Mouse (Mus musculus): ENCODE results near the gene Rbfox2. TPM values are rescaled to one million over a fixed set of nuclear protein-coding genes. Genes with fewer than 3 reads are reported as not detected.

Rbfox2 gene
- polyA plus RNA-seq, 1 experiment from 2014 or later: 69.4 TPM

GRCm38 (mm10) chr15:77117209-77117608, 189.6 kb downstream of the Rbfox2 start:
- H3K4me1 ChIP-seq: peaks cover 3% of the 10 kb centered on the region; the same call in 1 of the 2 replicates
- no peak overlapping the region for H3K4me3 ChIP-seq (replicated peaks)

GRCm38 (mm10) chr15:77116139-77116722, 190.6 kb downstream of the Rbfox2 start:
- no peaks in the 10 kb centered on the region for H3K9me3 ChIP-seq (replicated peaks)
- no peaks in the 10 kb centered on the region for H3K4me1 ChIP-seq
- H3K27me3 ChIP-seq: no peaks in the 10 kb centered on the region
- H3K9ac ChIP-seq: no peak overlapping the region
- H3K4me3 ChIP-seq (replicated peaks): no peak overlapping the region
- H3K27ac ChIP-seq (replicated peaks): no peak overlapping the region
- H3K4me2 ChIP-seq (replicated peaks): no peak overlapping the region
- ATAC-seq (ENCODE audit: insufficient number of reproducible peaks, low FRiP score, low TSS enrichment, low read depth): no peak; the same call in 1 of the 2 replicates
- WGBS: 89% methylated on average over 9 of the region's 9 CpGs
- H3K36me3 ChIP-seq: peaks cover 19% of the 10 kb centered on the region

More at GRCm38 (mm10) chr15:77117209-77117608, 189.6 kb downstream of the Rbfox2 start:
- no peaks in the 10 kb centered on the region for H3K27me3 ChIP-seq
- WGBS: 32% methylated on average over 3 of the region's 3 CpGs
- no peak overlapping the region for H3K9ac ChIP-seq
- H3K36me3 ChIP-seq: peaks cover 19% of the 10 kb centered on the region
- H3K27ac ChIP-seq (replicated peaks): no peak overlapping the region
- H3K9me3 ChIP-seq (replicated peaks): no peaks in the 10 kb centered on the region
- no peak for ATAC-seq (ENCODE audit: insufficient number of reproducible peaks, low FRiP score, low TSS enrichment, low read depth)
- H3K4me2 ChIP-seq (replicated peaks): no peak overlapping the region

- 82% methylated on average over 4 of the region's 4 CpGs for WGBS
- no peaks in the 10 kb centered on the region for H3K9me3 ChIP-seq (replicated peaks)
- 0 out of 2 replicates have a peak, but pooled peaks have one; percentile 43 for ATAC-seq (ENCODE audit: insufficient number of reproducible peaks, low FRiP score, low TSS enrichment, low read depth)
- no peak overlapping the region for H3K4me3 ChIP-seq (replicated peaks)
- no peak overlapping the region for H3K9ac ChIP-seq
- H3K4me1 ChIP-seq: no peaks in the 10 kb centered on the region
- H3K27me3 ChIP-seq: no peaks in the 10 kb centered on the region
- no peak overlapping the region for H3K4me2 ChIP-seq (replicated peaks)
- H3K36me3 ChIP-seq: peaks cover 21% of the 10 kb centered on the region
- no peak overlapping the region for H3K27ac ChIP-seq (replicated peaks)
Observed at GRCm38 (mm10) chr15:77115456-77115855, 191.3 kb downstream of the Rbfox2 start.

DNA sequence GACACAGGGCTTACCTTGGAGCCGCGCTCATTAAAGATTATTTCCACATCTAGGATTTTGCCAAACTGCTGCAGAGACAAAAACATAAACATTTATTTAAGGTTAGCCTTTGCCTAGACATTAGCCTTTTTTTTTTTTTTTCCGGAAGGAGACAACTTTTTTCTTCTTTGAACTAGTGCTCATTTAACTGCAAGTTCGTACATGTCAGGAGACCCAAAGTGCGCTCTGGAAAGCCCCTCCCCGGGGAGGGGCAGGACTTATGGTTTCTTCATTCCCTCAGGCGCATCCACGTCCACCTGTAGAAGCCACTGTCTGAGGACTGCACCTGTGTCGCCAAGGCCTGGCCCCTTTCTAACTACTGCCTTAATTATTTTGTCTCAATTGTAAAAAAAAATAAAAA, 193.2 kb downstream of the Rbfox2 start:
- 68% methylated on average over 9 of the region's 9 CpGs for WGBS
- Histone ChIP-seq H3K27me3 (no peaks in the 10 kb centered on the region), H3K4me3 (replicated peaks) (no peak overlapping the region), H3K9ac (no peak overlapping the region), H3K4me1 (no peaks in the 10 kb centered on the region), H3K27ac (replicated peaks) (no peak overlapping the region), H3K4me2 (replicated peaks) (no peak overlapping the region), H3K36me3 (peaks cover 24% of the 10 kb centered on the region), H3K9me3 (replicated peaks) (no peaks in the 10 kb centered on the region)
- no peak for ATAC-seq (ENCODE audit: insufficient number of reproducible peaks, low FRiP score, low TSS enrichment, low read depth)

- WGBS: 81% methylated on average over 2 of the region's 2 CpGs
- H3K9me3 ChIP-seq (replicated peaks): no peaks in the 10 kb centered on the region
- peaks cover 24% of the 10 kb centered on the region for H3K36me3 ChIP-seq
- H3K27ac ChIP-seq (replicated peaks): no peak overlapping the region
- no peaks in the 10 kb centered on the region for H3K27me3 ChIP-seq
- no peaks in the 10 kb centered on the region for H3K4me1 ChIP-seq
- no peak overlapping the region for H3K4me3 ChIP-seq (replicated peaks)
- H3K9ac ChIP-seq: no peak overlapping the region
- no peak overlapping the region for H3K4me2 ChIP-seq (replicated peaks)
- no peak for ATAC-seq (ENCODE audit: insufficient number of reproducible peaks, low FRiP score, low TSS enrichment, low read depth)
Observed at GRCm38 (mm10) chr15:77112378-77112777, 194.4 kb downstream of the Rbfox2 start.

- Histone ChIP-seq H3K27me3 (no peaks in the 10 kb centered on the region), H3K4me3 (replicated peaks) (no peak overlapping the region), H3K4me1 (no peaks in the 10 kb centered on the region), H3K36me3 (peaks cover 24% of the 10 kb centered on the region), H3K4me2 (replicated peaks) (no peak overlapping the region), H3K9ac (no peak overlapping the region), H3K9me3 (replicated peaks) (no peaks in the 10 kb centered on the region), H3K27ac (replicated peaks) (no peak overlapping the region)
- WGBS: 78% methylated on average over 7 of the region's 7 CpGs
- ATAC-seq (ENCODE audit: insufficient number of reproducible peaks, low FRiP score, low TSS enrichment, low read depth): no peak
Observed at GRCm38 (mm10) chr15:77111924-77112323, 194.9 kb downstream of the Rbfox2 start.

DNA sequence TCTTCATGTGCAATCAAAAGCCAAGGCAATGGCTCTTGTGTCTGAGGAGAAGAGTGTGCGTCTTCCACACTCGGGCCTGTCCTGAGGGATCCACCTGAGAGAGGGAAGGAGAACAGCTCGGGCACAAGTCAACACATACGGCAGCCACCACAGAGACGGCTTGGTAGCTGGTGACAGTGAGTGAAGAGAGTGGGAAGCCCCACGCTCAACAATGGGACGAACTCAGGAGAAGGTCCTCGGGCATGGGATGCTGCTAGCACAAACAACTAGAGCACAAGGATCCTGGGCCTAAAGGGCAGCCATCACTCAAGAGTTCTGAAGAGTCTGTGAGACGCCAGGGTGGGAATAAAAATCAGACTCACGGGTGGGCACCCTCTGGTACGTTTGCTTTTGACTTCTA, 196.4 kb downstream of the Rbfox2 start:
- Histone ChIP-seq H3K4me2 (replicated peaks) (no peak overlapping the region), H3K4me1 (no peaks in the 10 kb centered on the region), H3K27me3 (no peaks in the 10 kb centered on the region), H3K9me3 (replicated peaks) (no peaks in the 10 kb centered on the region), H3K36me3 (peaks cover 15% of the 10 kb centered on the region), H3K9ac (no peak overlapping the region), H3K4me3 (replicated peaks) (no peak overlapping the region), H3K27ac (replicated peaks) (no peak overlapping the region)
- no peak for ATAC-seq (ENCODE audit: insufficient number of reproducible peaks, low FRiP score, low TSS enrichment, low read depth)
- WGBS: 84% methylated on average over 11 of the region's 11 CpGs

GRCm38 (mm10) chr15:77107169-77107908, 199.5 kb downstream of the Rbfox2 start:
- no peaks in the 10 kb centered on the region for H3K9me3 ChIP-seq (replicated peaks)
- H3K9ac ChIP-seq: no peak overlapping the region
- H3K4me2 ChIP-seq (replicated peaks): no peak overlapping the region
- no peak overlapping the region for H3K4me3 ChIP-seq (replicated peaks)
- peaks cover 6% of the 10 kb centered on the region; the same call in 1 of the 2 replicates for H3K36me3 ChIP-seq
- H3K27me3 ChIP-seq: no peaks in the 10 kb centered on the region
- peaks cover 10% of the 10 kb centered on the region for H3K4me1 ChIP-seq
- no peak overlapping the region for H3K27ac ChIP-seq (replicated peaks)
- no peak for ATAC-seq (ENCODE audit: insufficient number of reproducible peaks, low FRiP score, low TSS enrichment, low read depth)
- 82% methylated on average over 10 of the region's 10 CpGs for WGBS

DNA sequence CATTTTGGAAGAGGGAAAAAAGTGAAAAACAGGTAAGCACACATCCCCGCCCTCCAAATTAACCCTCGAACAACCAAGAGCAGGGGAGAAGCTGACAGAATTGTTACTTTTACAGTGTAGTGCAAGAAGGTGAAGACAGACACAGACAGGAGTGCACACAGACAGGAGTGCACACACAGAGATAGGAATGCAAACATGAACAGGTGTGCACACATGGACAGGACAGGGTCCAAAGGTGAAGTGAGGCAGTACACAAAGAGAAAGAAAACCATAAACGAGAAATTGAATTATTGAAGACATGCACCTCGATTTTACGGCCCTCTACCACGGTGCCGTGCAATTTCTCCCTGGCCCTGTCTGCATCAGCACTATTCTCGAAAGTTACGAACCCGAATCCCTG, 201.5 kb downstream of the Rbfox2 start:
- H3K9ac ChIP-seq: no peak overlapping the region
- 0 out of 2 replicates have a peak overlapping the region, but pooled peaks have one; percentile 6 for H3K27ac ChIP-seq (replicated peaks)
- no peaks in the 10 kb centered on the region for H3K27me3 ChIP-seq
- H3K36me3 ChIP-seq: peaks cover 20% of the 10 kb centered on the region; the same call in 1 of the 2 replicates
- H3K4me2 ChIP-seq (replicated peaks): no peak overlapping the region
- H3K4me1 ChIP-seq: peaks cover 10% of the 10 kb centered on the region
- WGBS: 77% methylated on average over 10 of the region's 10 CpGs
- no peak overlapping the region for H3K4me3 ChIP-seq (replicated peaks)
- ATAC-seq (ENCODE audit: insufficient number of reproducible peaks, low FRiP score, low TSS enrichment, low read depth): no peak
- H3K9me3 ChIP-seq (replicated peaks): no peaks in the 10 kb centered on the region

- Histone ChIP-seq H3K27me3 (no peaks in the 10 kb centered on the region), H3K4me1 (peaks cover 10% of the 10 kb centered on the region), H3K9me3 (replicated peaks) (no peaks in the 10 kb centered on the region), H3K4me2 (replicated peaks) (no peak overlapping the region), H3K4me3 (replicated peaks) (no peak overlapping the region), H3K9ac (no peak overlapping the region), H3K36me3 (peaks cover 20% of the 10 kb centered on the region; the same call in 1 of the 2 replicates), H3K27ac (replicated peaks) (peak overlapping the region; percentile 58)
- no peak for ATAC-seq (ENCODE audit: insufficient number of reproducible peaks, low FRiP score, low TSS enrichment, low read depth)
- 60% methylated on average over 10 of the region's 10 CpGs for WGBS
Observed at GRCm38 (mm10) chr15:77104349-77105158, 202.2 kb downstream of the Rbfox2 start.

- peaks cover 36% of the 10 kb centered on the region for H3K36me3 ChIP-seq
- no peak overlapping the region for H3K9ac ChIP-seq
- H3K4me3 ChIP-seq (replicated peaks): no peak overlapping the region
- H3K4me1 ChIP-seq: peaks cover 10% of the 10 kb centered on the region
- H3K4me2 ChIP-seq (replicated peaks): no peak overlapping the region
- WGBS: 88% methylated on average over 5 of the region's 5 CpGs
- H3K27me3 ChIP-seq: no peaks in the 10 kb centered on the region
- H3K9me3 ChIP-seq (replicated peaks): no peaks in the 10 kb centered on the region
- no peak overlapping the region for H3K27ac ChIP-seq (replicated peaks)
- no peak for ATAC-seq (ENCODE audit: insufficient number of reproducible peaks, low FRiP score, low TSS enrichment, low read depth)
Observed at GRCm38 (mm10) chr15:77102685-77103084, 204.1 kb downstream of the Rbfox2 start.

All from embryonic facial prominence, embryonic 15.5 days (tissue).